Mouse (Mus musculus) MEL (cell line): ENCODE data around the gene Nsd1.

Source experiments
- CHD2 ChIP-seq: IDR thresholded peaks from 2 replicates; pipeline ENCODE4 v1.6.1; 2011; ENCODE audit warnings: low read length, improper control_type of control experiment
- CTCF ChIP-seq, 3 experiments: IDR thresholded peaks in 2 of 3; conservative IDR thresholded peaks in 1 of 3; 2 replicates each; pipeline ENCODE4 v1.5.1; 2011 to 2012; ENCODE audit warnings: low read length in 3 of 3, low read depth in 2 of 3, mild to moderate bottlenecking in 2 of 3, improper control_type of control experiment in 1 of 3, inconsistent platforms in 1 of 3, mixed read lengths in 1 of 3, moderate library complexity in 1 of 3; ENCODE audit not compliant: control insufficient read depth in 1 of 3, insufficient read depth in 1 of 3, poor library complexity in 1 of 3, severe bottlenecking in 1 of 3
- EP300 ChIP-seq, 2 experiments: IDR thresholded peaks; 2 replicates each; pipeline ENCODE4 v1.6.1; 2011; ENCODE audit warnings: improper control_type of control experiment in 2 of 2, low read length in 2 of 2, low read depth in 1 of 2, mild to moderate bottlenecking in 1 of 2
- KAT2A ChIP-seq: conservative IDR thresholded peaks from 2 replicates; pipeline ENCODE4 v1.6.1; 2012; ENCODE audit warnings: low read depth, low read length, improper control_type of control experiment, inconsistent platforms
- MYC ChIP-seq: IDR thresholded peaks from 2 replicates; pipeline ENCODE4 v1.6.1; 2011; ENCODE audit warnings: low read depth, mild to moderate bottlenecking, low read length, improper control_type of control experiment, moderate library complexity
- POLR2A ChIP-seq, 2 experiments: IDR thresholded peaks; 2 replicates each; pipeline ENCODE4 v1.6.1; 2011 to 2012; ENCODE audit warnings: low read length in 2 of 2, mild to moderate bottlenecking in 2 of 2, control low read depth in 1 of 2, improper control_type of control experiment in 1 of 2, low read depth in 1 of 2, moderate library complexity in 1 of 2; ENCODE audit not compliant: control insufficient read depth in 1 of 2, insufficient read depth in 1 of 2, poor library complexity in 1 of 2
- USF1 ChIP-seq: IDR thresholded peaks from 2 replicates; pipeline ENCODE4 v1.6.1; 2014; ENCODE audit warnings: low read depth, mild to moderate bottlenecking, inconsistent platforms, low read length, improper control_type of control experiment, moderate library complexity
- ZMIZ1 ChIP-seq: IDR thresholded peaks from 2 replicates; pipeline ENCODE4 v1.6.1; 2012; ENCODE audit warnings: low read depth, mild to moderate bottlenecking, inconsistent platforms, low read length, improper control_type of control experiment, moderate library complexity

DNA sequence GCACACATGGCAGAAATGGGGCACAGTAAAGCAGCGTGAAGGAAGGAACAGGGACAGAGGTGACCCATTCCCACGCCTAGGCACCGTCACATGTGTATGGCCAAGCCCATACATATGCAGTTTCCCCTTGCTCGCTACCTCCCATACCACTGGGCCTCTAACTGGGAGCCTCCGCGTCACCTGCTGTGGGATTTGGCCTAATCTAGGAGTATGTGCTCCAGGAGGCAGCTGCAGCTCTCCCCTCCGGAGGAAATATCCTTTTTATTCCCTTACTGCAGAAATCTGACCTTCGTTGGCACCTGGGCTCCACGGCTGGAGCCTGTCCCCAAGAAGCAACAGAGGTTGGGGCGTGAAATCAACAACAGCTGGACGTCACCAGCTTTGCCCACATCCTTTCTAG is 35.2 kb upstream of the Nsd1 start:
- TF ChIP-seq MYC (no peak), KAT2A (no peak), EP300 (IDR thresholded peaks at IDR 0.05; ENCODE audit: low read depth in 1 of 2, low read length in 2 of 2) (no peak), CHD2 (no peak), CTCF (IDR thresholded peaks at IDR 0.05 in 2 of 3, conservative IDR thresholded peaks at IDR 0.05 in 1 of 3; ENCODE audit: control insufficient read depth in 1 of 3, insufficient read depth in 1 of 3, low read depth in 2 of 3, low read length in 3 of 3, poor library complexity in 1 of 3, severe bottlenecking in 1 of 3) (no peak), POLR2A (IDR thresholded peaks at IDR 0.05; ENCODE audit: control insufficient read depth in 1 of 2, insufficient read depth in 1 of 2, low read depth in 1 of 2, low read length in 2 of 2, poor library complexity in 1 of 2) (no peak), ZMIZ1 (no peak), USF1 (no peak)
